Mouse (Mus musculus) CH12.LX (cell line): ENCODE measurements at regions not wholly inside any gene's neighbourhood (a gene's known extent, or its start where the extent isn't known, plus 50 kb on each side); places are given as distances from the start of the nearest gene placed in this dataset.

ENCODE experiments used
- DNase-seq: peaks from one replicate; pipeline ENCODE4 v3.0.0-alpha.2; 2013; ENCODE audit errors: extremely low read depth
- H3K27ac ChIP-seq: 2 replicates; pipeline ENCODE4 v1.5.1; 2012; ENCODE audit warnings: low read depth, mild to moderate bottlenecking, control low read depth, moderate library complexity; ENCODE audit not compliant: insufficient read depth
- H3K27me3 ChIP-seq: replicated peaks from 2 replicates; pipeline ENCODE3; 2012; ENCODE audit warnings: inconsistent platforms
- H3K36me3 ChIP-seq, 2 experiments: replicated peaks in 1 of 2; 2 replicates each; pipeline versions ENCODE3 to v1.6.1; 2012; ENCODE audit warnings: inconsistent platforms in 1 of 2, low read length in 1 of 2, mild to moderate bottlenecking in 1 of 2, mixed read lengths in 1 of 2, moderate library complexity in 1 of 2; ENCODE audit not compliant: control insufficient read depth in 1 of 2, insufficient read depth in 1 of 2
- H3K4me1 ChIP-seq, 2 experiments: 2 replicates each; pipeline ENCODE4 v1.6.1; 2012; ENCODE audit warnings: inconsistent platforms in 1 of 2, moderate library complexity in 1 of 2; ENCODE audit not compliant: insufficient read depth in 2 of 2, control insufficient read depth in 1 of 2
- H3K4me2 ChIP-seq: 2 replicates; pipeline ENCODE4 v1.6.1; 2012; ENCODE audit warnings: low read depth, mild to moderate bottlenecking, control low read depth; ENCODE audit not compliant: poor library complexity, insufficient read depth, severe bottlenecking
- H3K4me3 ChIP-seq, 3 experiments: fragments of 150-350 bp in 1 of 3; sonication (generic) in 1 of 3; replicated peaks in 1 of 3; 2 replicates each; pipeline versions ENCODE3 to v1.5.1; 2011 to 2012; ENCODE audit warnings: low read depth in 2 of 3, low read length in 2 of 3, mild to moderate bottlenecking in 2 of 3, moderate library complexity in 2 of 3, control low read depth in 1 of 3, improper control_type of control experiment in 1 of 3, inconsistent platforms in 1 of 3, mixed read lengths in 1 of 3; ENCODE audit not compliant: poor library complexity in 1 of 3
- H3K79me2 ChIP-seq: replicated peaks from 2 replicates; pipeline ENCODE4 v1.6.1; 2012; ENCODE audit warnings: mild to moderate bottlenecking, moderate library complexity; ENCODE audit not compliant: control insufficient read depth, poor library complexity, insufficient read depth, severe bottlenecking; ENCODE audit errors: extremely low read depth
- H3K9ac ChIP-seq: 2 replicates; pipeline ENCODE4 v1.6.1; 2012; ENCODE audit warnings: low read depth, mild to moderate bottlenecking, control low read depth, moderate library complexity; ENCODE audit not compliant: insufficient read depth
- H3K9me3 ChIP-seq: replicated peaks from 2 replicates; pipeline ENCODE3; 2012; ENCODE audit warnings: low read length, inconsistent platforms, mixed read lengths
- CHD1 ChIP-seq: IDR thresholded peaks from 2 replicates; pipeline ENCODE4 v1.6.1; 2012; ENCODE audit warnings: low read depth, low read length, improper control_type of control experiment, inconsistent platforms
- CHD2 ChIP-seq: IDR thresholded peaks from 2 replicates; pipeline ENCODE4 v1.6.1; 2011; ENCODE audit warnings: low read length, improper control_type of control experiment
- CTCF ChIP-seq, 2 experiments: IDR thresholded peaks in 1 of 2; conservative IDR thresholded peaks in 1 of 2; 2 replicates each; pipeline ENCODE4 v1.5.1; 2011 to 2012; ENCODE audit warnings: low read depth in 2 of 2, low read length in 2 of 2, improper control_type of control experiment in 1 of 2, inconsistent platforms in 1 of 2, mild to moderate bottlenecking in 1 of 2, moderate library complexity in 1 of 2
- E2F4 ChIP-seq: IDR thresholded peaks from 2 replicates; pipeline ENCODE4 v1.6.1; 2011; ENCODE audit warnings: low read depth, low read length, improper control_type of control experiment; ENCODE audit not compliant: insufficient replicate concordance
- EP300 ChIP-seq: IDR thresholded peaks from 2 replicates; pipeline ENCODE4 v1.6.1; 2011; ENCODE audit warnings: low read length, improper control_type of control experiment
- ETS1 ChIP-seq: conservative IDR thresholded peaks from 2 replicates; pipeline ENCODE4 v1.6.1; 2012; ENCODE audit warnings: low read depth, mild to moderate bottlenecking, inconsistent platforms, low read length, improper control_type of control experiment, moderate library complexity
- GABPA ChIP-seq: IDR thresholded peaks from 2 replicates; pipeline ENCODE4 v1.6.1; 2012; ENCODE audit warnings: low read depth, low read length, improper control_type of control experiment, inconsistent platforms; ENCODE audit not compliant: insufficient replicate concordance
- JUND ChIP-seq: conservative IDR thresholded peaks from 2 replicates; pipeline ENCODE4 v1.6.1; 2011; ENCODE audit warnings: low read depth, low read length, improper control_type of control experiment
- KAT2A ChIP-seq: IDR thresholded peaks from 2 replicates; pipeline ENCODE4 v1.6.1; 2012; ENCODE audit warnings: low read length, improper control_type of control experiment, inconsistent platforms; ENCODE audit not compliant: insufficient replicate concordance
- MAX ChIP-seq: IDR thresholded peaks from 2 replicates; pipeline ENCODE4 v1.6.1; 2011; ENCODE audit warnings: low read length, improper control_type of control experiment
- MAZ ChIP-seq: IDR thresholded peaks from 2 replicates; pipeline ENCODE4 v1.6.1; 2012; ENCODE audit warnings: low read depth, mild to moderate bottlenecking, inconsistent platforms, low read length, improper control_type of control experiment, moderate library complexity
- MXI1 ChIP-seq: IDR thresholded peaks from 2 replicates; pipeline ENCODE4 v1.6.1; 2011; ENCODE audit warnings: mild to moderate bottlenecking, low read depth, low read length, improper control_type of control experiment
- NRF1 ChIP-seq: IDR thresholded peaks from 2 replicates; pipeline ENCODE4 v1.6.1; 2014; ENCODE audit warnings: low read depth, mild to moderate bottlenecking, inconsistent platforms, low read length, improper control_type of control experiment, moderate library complexity
- PAX5 ChIP-seq: IDR thresholded peaks from 2 replicates; pipeline ENCODE4 v1.6.1; 2012; ENCODE audit warnings: low read length, inconsistent platforms, mixed read lengths
- POLR2A ChIP-seq: IDR thresholded peaks from 2 replicates; pipeline ENCODE4 v1.6.1; 2011; ENCODE audit warnings: low read depth, mild to moderate bottlenecking, improper control_type of control experiment, low read length
- RAD21 ChIP-seq: IDR thresholded peaks from 2 replicates; pipeline ENCODE4 v1.6.1; 2011; ENCODE audit warnings: low read depth, mild to moderate bottlenecking, low read length, improper control_type of control experiment, moderate library complexity
- RCOR1 ChIP-seq: conservative IDR thresholded peaks from 2 replicates; pipeline ENCODE4 v1.6.1; 2012; ENCODE audit warnings: low read depth, mild to moderate bottlenecking, inconsistent platforms, low read length, improper control_type of control experiment
- SIN3A ChIP-seq: IDR thresholded peaks from 2 replicates; pipeline ENCODE4 v1.6.1; 2012; ENCODE audit warnings: low read length, improper control_type of control experiment, inconsistent platforms
- SMC3 ChIP-seq: IDR thresholded peaks from 2 replicates; pipeline ENCODE4 v1.6.1; 2011; ENCODE audit warnings: low read depth, low read length, improper control_type of control experiment
- TBP ChIP-seq: conservative IDR thresholded peaks from 2 replicates; pipeline ENCODE4 v1.6.1; 2011; ENCODE audit warnings: low read depth, low read length, improper control_type of control experiment
- UBTF ChIP-seq: IDR thresholded peaks from 2 replicates; pipeline ENCODE4 v1.6.1; 2012; ENCODE audit warnings: low read depth, mild to moderate bottlenecking, inconsistent platforms, low read length, improper control_type of control experiment, moderate library complexity
- USF1 ChIP-seq: IDR thresholded peaks from 2 replicates; pipeline ENCODE4 v1.6.1; 2014; ENCODE audit warnings: low read depth, mild to moderate bottlenecking, inconsistent platforms, low read length, improper control_type of control experiment
- USF2 ChIP-seq: conservative IDR thresholded peaks from 2 replicates; pipeline ENCODE4 v1.6.1; 2011; ENCODE audit warnings: low read depth, low read length, improper control_type of control experiment
- ZC3H11A ChIP-seq: IDR thresholded peaks from 2 replicates; pipeline ENCODE4 v1.6.1; 2012; ENCODE audit warnings: low read depth, mild to moderate bottlenecking, inconsistent platforms, low read length, improper control_type of control experiment
- ZKSCAN1 ChIP-seq: IDR thresholded peaks from 2 replicates; pipeline ENCODE4 v1.6.1; 2012; ENCODE audit warnings: low read depth, inconsistent platforms, low read length, improper control_type of control experiment, borderline replicate concordance
- ZNF384 ChIP-seq: IDR thresholded peaks from 2 replicates; pipeline ENCODE4 v1.6.1; 2012; ENCODE audit warnings: low read depth, low read length, improper control_type of control experiment, inconsistent platforms
- dilution Hi-C: fragments of 300-500 bp; cut with MboI; formaldehyde crosslinking; loops from 2 replicates; pipeline ENCODE4 v1.14.3; 2020; ENCODE audit warnings: low sequenced_read_pairs; ENCODE audit not compliant: extremely low pct_unique_long_range_greater_than_20kb, extremely low pct_ligation_motif_present
- in situ Hi-C: fragments of 300-500 bp; cut with MboI; formaldehyde crosslinking; loops from 3 replicates; pipeline ENCODE4 v1.14.3; 2019; ENCODE audit warnings: low sequenced_read_pairs, low pct_ligation_motif_present, low pct_unique_long_range_greater_than_20kb, mixed read lengths

DNA sequence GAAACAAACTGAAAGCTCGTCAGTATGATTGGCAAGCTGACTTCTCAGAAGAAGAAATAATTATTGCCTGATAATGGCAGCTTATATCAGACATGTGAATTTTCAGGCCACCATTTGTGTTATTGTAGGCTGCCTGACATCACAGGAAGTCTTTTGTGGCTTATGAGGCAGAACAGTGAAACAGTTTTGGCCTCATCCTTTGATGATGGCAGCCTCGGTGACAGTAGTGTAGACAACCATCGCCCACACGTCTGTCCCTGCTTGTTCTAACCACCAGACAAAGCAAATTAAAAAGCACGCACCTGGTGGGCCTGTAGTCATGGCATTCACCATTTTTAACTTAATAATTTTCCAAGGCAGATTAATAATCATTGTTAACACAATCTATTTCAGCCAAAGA lies 491.6 kb upstream of the Acvr2a start:
- H3K4me1 ChIP-seq, result no peaks in the 10 kb centered on the region
- TF ChIP-seq TBP (no peak), ZNF384 (no peak), SIN3A (no peak), POLR2A (no peak), CHD1 (no peak), USF1 (no peak), PAX5 (no peak), E2F4 (no peak), NRF1 (no peak), CTCF (conservative IDR thresholded peaks at IDR 0.05 in 1 of 2, IDR thresholded peaks at IDR 0.05 in 1 of 2; ENCODE audit: low read depth in 2 of 2, low read length in 2 of 2) (no peak), SMC3 (no peak), KAT2A (no peak), ZKSCAN1 (no peak)
- no peak overlapping the region for H3K4me2 ChIP-seq
- peaks cover 10% of the 10 kb centered on the region for H3K9me3 ChIP-seq
- H3K4me3 ChIP-seq, result no peak overlapping the region
- H3K27ac ChIP-seq, result no peak overlapping the region
- no peak overlapping the region for H3K9ac ChIP-seq
- in situ Hi-C loops, result no loop called here
- no peaks in the 10 kb centered on the region for H3K27me3 ChIP-seq
- no peak for DNase-seq
- no peaks in the 10 kb centered on the region for H3K36me3 ChIP-seq
- H3K79me2 ChIP-seq, result no peaks in the 10 kb centered on the region
- dilution Hi-C loops, result no loop called here

DNA sequence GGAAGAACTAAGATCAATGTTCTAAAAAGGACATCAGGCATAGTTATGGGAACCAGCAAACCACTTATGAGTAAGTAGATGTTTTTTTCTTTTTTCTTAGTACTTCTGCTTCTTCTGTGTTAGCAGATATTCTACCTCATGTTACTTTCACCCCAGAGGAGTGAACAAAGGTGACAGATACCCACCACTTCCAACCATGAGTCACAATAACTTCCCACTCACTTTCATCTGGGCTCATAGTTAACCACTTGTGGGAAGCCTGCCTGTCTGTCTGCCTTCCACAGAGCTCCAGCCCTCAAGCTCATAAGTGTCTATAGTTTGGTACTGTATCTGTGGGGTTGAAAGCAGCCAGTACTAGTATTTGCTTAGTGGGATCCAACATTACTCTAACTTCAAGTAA lies 485.7 kb upstream of the Acvr2a start:
- no peaks in the 10 kb centered on the region for H3K79me2 ChIP-seq
- TF ChIP-seq CHD2 (no peak), GABPA (no peak), RCOR1 (no peak), USF2 (no peak), ZKSCAN1 (no peak), UBTF (no peak), MAZ (no peak), RAD21 (no peak), ZC3H11A (no peak), EP300 (no peak), MAX (no peak), JUND (no peak), ETS1 (no peak), TBP (no peak), MXI1 (no peak)
- H3K4me1 ChIP-seq, result no peaks in the 10 kb centered on the region
- no peak overlapping the region for H3K4me3 ChIP-seq
- no peak for DNase-seq
- no peaks in the 10 kb centered on the region for H3K36me3 ChIP-seq
- H3K9ac ChIP-seq, result no peak overlapping the region
- H3K27me3 ChIP-seq, result no peaks in the 10 kb centered on the region
- H3K9me3 ChIP-seq, result peaks cover 2% of the 10 kb centered on the region
- in situ Hi-C loops, result no loop called here
- H3K27ac ChIP-seq, result no peak overlapping the region
- H3K4me2 ChIP-seq, result no peak overlapping the region
- dilution Hi-C loops, result no loop called here
